Mouse (Mus musculus) C2C12 (cell line): ENCODE measurements around the gene Catsperd.

Source experiments
- CTCF ChIP-seq: IDR thresholded peaks from one replicate; pipeline ENCODE4 v1.5.1; 2011; ENCODE audit not compliant: control insufficient read depth, insufficient read depth, insufficient read length
- FOSL1 ChIP-seq: IDR thresholded peaks from one replicate; pipeline ENCODE4 v1.8.0; 2011; ENCODE audit warnings: mild to moderate bottlenecking, low read length; ENCODE audit not compliant: poor library complexity, insufficient read depth, severe bottlenecking
- MYOG ChIP-seq: IDR thresholded peaks from one replicate; pipeline ENCODE4 v1.6.1; 2011; ENCODE audit not compliant: control insufficient read depth, insufficient read length; ENCODE audit errors: extremely low read depth

GRCm38 (mm10) chr17:56584257-56585130 is 43.4 kb upstream of the Catsperd start, which contains the start of the genes Safb2 and Safb:
- TF ChIP-seq MYOG (no peak), CTCF (no peak), FOSL1 (no peak)
